Mouse (Mus musculus): ENCODE results near the gene Ikzf4.
"Not testable (repeated sequence)": the region's sequence is repeated elsewhere in the genome, so short reads cannot be mapped to it uniquely, and the experiment has no call there.

Ikzf4 gene

DNA sequence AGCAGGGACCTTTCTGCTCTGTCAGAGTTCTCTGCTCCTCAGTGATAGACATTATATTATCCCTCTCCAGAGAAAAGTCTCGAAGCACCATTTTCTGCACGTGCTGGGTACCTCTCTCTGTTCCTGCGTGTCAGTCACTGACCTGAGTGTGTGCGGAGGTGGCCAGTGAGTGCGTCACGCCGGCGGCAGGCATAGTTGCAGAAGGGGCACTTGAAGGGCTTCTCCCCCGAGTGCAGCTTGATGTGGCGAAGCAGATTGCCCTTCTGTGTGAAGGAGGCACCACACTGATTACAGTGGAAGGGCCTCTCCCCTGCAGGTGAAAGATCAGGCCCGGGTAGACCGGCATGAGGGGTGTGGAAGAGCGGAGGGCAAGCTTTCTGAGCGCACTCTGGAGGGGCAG is 5.8 kb downstream of the Ikzf4 start:
- DNase-seq (ENCODE audit: low read depth), result no peak

GRCm38 (mm10) chr10:128637011-128637410 is 8.8 kb downstream of the Ikzf4 start:
- DNase-seq (ENCODE audit: low read depth), result peak; percentile 95

GRCm38 (mm10) chr10:128636561-128636960 is 9.2 kb downstream of the Ikzf4 start:
- peak; percentile 80 for DNase-seq (ENCODE audit: low read depth)

DNA sequence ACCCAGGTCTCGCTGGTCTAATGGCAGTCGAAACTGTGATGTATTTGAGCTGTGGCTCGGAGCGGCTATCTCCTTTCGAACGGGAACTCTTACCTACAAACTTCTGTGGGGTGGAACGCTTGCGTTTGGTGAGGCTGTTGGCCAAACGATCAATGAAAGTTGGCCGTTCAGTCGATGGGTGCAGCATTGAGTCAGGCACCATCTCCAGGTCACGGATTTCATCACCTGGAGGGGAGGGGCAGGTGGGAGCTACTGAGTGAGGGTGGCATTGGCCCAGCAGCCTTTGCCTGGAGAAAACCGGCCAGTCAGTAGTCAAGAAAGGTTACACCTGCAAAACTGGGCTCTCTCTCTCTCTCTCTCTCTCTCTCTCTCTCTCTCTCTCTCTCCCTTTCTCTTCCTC is 10.1 kb downstream of the Ikzf4 start:
- no peak for DNase-seq (ENCODE audit: low read depth)

DNA sequence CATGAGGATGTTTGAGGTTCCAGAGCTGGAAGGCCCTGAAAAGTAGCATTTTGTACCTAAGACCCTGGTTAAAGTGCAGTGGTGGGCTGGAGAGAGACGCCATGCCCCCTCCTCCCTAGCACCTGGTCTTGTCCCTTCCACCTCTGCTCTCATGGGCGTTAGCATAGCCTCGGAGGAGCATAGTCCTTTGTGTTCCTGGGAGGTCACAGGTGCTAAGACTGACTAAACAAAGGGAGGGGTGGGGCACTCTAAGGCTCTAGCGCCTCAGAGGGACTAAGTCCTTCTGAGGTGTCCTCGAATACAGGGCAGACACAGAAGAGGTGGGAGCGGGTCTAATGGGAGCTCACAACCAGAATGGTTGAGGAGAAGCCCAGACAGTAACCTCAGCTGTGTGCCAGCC is 14.2 kb downstream of the Ikzf4 start:
- no peak for DNase-seq (ENCODE audit: low read depth)

GRCm38 (mm10) chr10:128630306-128630705 is 15.5 kb downstream of the Ikzf4 start:
- DNase-seq (ENCODE audit: low read depth), result not testable (repeated sequence)

- no peak for DNase-seq (ENCODE audit: low read depth)
Measured at GRCm38 (mm10) chr10:128629746-128630145, 16.0 kb downstream of the Ikzf4 start.

GRCm38 (mm10) chr10:128627398-128628317 is 18.1 kb downstream of the Ikzf4 start:
- DNase-seq (ENCODE audit: low read depth), result no peak

DNA sequence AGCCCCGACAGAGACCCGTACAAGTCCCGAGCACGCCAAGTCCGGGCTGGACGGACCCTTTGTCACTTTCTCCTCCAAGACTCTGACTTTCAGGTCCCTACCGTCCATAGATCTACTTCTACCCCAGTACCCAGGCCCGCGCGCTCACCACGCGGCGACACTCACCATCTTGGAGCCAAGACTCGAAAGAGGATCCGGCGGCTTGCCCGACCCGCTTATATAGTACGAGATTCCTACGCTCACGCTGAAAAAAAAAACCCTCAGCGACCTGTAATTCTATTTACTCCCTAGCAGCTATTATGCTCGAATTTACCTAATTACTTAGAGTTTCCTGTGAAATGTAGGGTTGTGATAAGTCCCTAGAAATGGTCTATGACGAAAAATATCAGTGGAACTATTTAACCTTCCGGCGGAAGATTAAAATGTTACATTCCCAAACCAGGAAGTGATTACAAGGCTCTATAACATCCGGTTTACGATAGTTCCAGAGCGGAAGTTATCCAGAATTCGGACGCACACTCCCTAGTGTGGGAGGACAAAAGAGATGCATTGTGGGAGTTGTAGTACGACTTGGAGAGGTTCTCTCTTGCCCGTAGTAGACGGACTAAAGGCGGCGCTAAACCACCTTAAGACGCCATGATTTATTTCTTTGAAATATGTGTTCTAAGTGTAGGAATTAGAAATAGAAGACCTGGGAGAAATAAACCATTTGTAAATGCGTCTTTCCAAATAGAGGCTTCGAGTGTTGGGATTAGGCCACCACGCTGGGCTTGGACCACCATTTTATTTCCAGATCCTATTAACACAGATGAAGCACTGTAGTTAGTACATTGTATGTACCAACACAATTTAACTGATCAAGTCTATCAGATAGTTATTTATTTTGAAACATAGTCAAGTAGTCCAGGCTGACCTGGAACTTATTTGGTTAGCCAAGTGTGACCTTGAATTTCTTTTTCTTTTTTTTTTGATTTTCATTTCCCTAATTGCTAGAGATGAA is 19.2 kb downstream of the Ikzf4 start, which contains the start of gene Rps26:
TSS of gene Rps26 (minus strand) at position 437 of the 1,000 bp plus-strand sequence.
- DNase-seq (ENCODE audit: low read depth), result peak; percentile 99

DNA sequence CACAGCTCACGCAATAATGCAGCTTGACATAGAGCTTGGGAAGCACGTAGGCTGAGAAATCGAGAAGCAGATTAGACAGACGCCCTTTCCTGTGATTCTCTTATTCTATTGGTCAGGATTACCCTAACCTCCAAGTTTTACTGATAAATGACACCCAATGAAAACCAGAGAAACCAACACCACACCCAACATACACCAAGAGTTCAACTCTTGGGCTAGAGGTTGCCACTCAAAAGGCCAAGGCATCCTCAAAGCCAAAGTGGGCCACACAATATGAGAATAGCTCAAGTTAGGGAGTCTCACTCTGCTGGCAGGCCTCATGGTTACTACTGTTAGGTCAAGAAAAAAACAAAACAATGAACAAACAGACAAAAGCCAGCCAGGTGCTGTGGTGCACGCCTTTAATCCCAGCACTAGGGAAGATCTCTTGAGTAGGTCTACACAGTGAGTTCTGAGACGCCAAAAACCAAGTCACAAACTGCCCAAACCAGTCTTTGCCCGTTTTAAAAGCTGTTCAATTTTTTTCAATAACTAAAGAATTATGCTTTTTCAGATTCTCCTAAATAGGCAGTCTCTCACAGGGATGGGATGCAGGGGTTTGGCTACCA is 20.4 kb downstream of the Ikzf4 start:
- DNase-seq (ENCODE audit: low read depth), result no peak

- not testable (repeated sequence) for DNase-seq (ENCODE audit: low read depth)
Measured at GRCm38 (mm10) chr10:128623106-128623613, 22.6 kb downstream of the Ikzf4 start.

- no peak for DNase-seq (ENCODE audit: low read depth)
Measured at GRCm38 (mm10) chr10:128622702-128623101, 23.1 kb downstream of the Ikzf4 start.

DNA sequence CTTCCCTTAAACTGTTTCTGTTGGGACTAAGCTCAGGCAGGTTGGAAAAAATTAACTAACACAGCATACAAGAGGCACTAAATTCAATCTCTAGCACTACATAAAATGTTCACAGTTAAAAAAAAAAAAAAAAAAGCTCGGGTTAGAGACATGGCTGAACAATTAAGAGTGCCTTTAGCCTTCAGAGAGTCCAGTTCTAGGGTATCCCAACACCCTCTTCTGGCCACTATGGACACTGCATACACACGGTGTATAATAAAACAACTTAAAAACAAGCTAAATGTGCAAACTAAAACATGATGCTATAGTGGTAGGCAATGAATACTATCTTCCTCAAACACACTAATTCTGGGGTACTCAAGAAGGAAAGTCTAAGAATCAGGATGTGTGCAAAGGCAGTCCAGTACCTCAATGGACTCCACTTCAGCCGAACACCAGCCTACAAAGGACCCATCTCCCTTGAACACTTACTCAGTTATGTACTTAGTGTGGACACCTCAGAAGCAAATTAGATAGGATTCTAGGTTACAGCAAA is 23.7 kb downstream of the Ikzf4 start:
- DNase-seq (ENCODE audit: low read depth), result no peak

- DNase-seq (ENCODE audit: low read depth), result no peak
Measured at GRCm38 (mm10) chr10:128620241-128620640, 25.6 kb downstream of the Ikzf4 start.

DNA sequence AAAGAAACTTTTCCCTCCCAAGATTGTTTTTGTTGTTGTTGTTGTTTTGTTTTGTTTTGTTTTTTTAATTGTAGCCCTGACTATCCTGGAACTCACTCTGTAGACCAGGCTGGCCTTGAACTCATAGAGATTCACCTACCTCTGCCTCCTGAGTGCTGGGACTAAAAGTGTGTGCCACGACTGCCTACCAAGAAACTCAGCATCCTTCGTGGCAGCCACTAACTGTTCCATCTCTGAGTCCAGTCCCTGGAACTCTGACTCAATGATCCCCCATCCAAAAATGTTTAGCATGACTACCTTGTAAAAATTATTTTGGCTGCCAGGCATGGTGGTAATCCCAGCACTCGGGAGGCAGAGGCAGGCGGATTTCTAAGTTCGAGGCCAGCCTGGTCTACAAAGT is 26.6 kb downstream of the Ikzf4 start:
- not testable (repeated sequence) for DNase-seq (ENCODE audit: low read depth)

DNA sequence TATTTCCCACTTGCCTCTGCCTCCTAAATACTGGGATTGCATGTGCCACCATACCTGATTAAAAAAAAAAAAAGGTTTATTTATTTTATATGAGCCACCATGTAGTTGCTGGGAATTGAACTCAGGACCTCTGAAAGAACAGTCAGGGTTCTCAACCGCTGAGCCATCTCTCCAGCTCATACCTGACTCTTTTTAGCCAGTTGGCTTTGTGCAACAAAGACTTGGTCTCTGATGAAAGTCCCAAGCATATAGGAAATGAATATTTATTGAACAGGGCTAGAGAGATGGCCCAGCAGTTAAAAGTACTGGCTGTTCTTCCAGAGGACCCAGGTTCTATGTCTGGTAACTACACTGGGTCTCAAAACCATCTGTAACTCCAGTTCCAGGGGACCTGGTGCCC is 27.2 kb downstream of the Ikzf4 start:
- DNase-seq (ENCODE audit: low read depth), result no peak

GRCm38 (mm10) chr10:128615798-128616448 is 29.9 kb downstream of the Ikzf4 start:
- DNase-seq (ENCODE audit: low read depth), result not testable (repeated sequence)

GRCm38 (mm10) chr10:128614934-128615333 is 30.9 kb downstream of the Ikzf4 start:
- no peak for DNase-seq (ENCODE audit: low read depth)

DNA sequence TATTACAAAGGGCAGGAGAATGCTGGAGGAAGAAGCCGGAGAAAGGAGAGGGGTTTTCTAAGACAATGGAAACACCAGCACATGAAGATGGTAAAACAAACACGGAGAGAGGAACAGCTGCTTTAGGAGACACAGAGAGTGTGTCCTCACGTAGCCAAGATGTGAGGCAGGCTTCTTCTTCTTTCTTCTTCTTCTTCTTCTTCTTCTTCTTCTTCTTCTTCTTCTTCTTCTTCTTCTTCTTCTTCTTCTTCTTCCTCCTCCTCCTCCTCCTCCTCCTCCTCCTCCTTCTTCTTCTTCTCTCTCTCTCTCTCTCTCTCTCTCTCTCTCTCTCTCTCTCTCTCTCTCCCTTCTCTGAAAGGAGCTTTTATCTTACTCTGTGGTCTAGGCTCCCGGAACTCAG is 32.0 kb downstream of the Ikzf4 start:
- DNase-seq (ENCODE audit: low read depth), result not testable (repeated sequence)

DNA sequence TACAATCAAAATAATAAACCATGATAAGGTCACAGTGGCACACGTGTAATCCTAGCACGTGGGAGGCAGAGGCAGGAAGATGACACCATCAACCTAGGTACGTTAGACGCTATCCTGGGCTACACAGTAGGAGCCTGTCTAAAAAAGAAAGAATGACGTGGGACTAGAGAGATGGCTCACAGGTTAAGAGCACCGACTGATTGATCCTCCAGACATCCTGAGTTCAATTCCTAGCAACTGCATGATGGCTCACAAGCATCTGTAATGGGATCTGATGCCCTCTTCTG is 32.7 kb downstream of the Ikzf4 start:
- DNase-seq (ENCODE audit: low read depth), result peak; percentile 74

All from induced T-regulatory cell, adult 2 months (primary cell).